Mouse (Mus musculus): ENCODE results near the gene Phlpp1. TPM values are rescaled to one million over a fixed set of nuclear protein-coding genes. Genes with fewer than 3 reads are reported as not detected.

Phlpp1 gene
- total RNA-seq, 1 experiment from 2014 or later: 5.3 TPM

DNA sequence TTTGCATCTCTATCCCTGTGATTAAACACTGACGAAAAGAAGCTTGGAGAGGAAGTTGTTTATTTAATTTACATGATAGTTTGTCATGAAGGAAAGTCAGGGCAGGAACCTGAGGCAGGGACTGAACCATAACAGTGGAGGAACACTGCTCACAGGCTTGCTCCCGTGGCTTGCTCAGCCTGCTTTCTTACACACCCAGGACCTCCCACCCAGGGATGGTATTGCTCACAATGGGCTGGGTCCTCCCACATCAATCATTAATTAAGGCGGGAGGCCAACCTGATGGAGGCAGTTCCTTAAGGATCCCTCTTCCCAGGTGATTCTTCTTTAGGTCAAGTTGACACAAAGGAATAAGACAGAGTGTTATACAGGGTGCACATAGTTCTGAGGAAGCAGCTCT is 19.1 kb downstream of the Phlpp1 start:
- no peak for ATAC-seq (replicated peaks; ENCODE audit: low read depth, poor library complexity, severe bottlenecking)

DNA sequence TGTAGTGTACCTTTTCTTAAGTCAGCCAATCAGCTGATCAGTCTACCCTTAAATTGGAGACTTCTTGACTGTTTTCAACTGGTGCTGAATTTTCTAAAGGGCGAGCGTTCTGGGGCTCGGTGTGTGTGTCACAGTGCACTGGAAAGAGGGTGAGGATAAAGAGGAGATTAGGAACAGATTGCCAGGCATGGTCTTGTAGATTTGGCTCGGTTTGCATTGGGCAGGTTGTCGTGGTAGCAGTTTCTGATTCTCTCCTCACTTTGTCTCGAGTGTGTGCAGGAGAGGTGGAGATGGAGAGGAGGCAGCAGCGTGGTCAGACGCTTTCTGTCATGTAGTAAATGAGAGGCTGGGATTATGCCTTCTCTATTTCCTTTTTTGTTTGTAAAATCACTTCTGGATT is 20.3 kb downstream of the Phlpp1 start:
- ATAC-seq (replicated peaks; ENCODE audit: low read depth, poor library complexity, severe bottlenecking): no peak

DNA sequence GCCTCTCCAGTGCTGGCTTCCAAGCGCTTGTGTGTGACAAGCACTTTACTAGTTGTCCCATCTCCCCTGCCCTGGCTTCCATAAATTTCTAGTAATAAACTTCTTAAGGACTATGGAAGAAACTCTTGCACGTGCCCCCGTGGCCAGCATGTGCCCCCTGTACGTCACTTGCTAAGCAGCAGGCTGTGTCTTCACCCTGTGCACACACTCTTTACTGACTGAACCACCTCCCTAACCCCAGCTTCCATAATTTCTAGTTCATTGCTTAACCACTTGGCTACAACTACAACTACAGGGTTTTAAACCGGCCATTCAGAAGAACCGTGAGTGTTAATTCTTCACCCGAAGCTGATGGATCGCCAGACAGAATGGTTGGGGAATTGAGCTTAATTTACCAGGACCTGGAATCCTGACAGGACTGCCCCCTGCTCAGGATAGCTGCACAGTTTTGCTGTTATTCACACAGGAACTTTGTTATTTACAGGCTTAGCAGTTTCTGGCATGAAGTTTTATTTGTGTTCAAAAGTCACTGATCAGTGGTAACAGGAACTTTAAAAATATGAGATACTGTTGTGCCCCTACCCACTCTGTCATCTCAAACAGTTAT is 21.4 kb downstream of the Phlpp1 start:
- no peak for ATAC-seq (replicated peaks; ENCODE audit: low read depth, poor library complexity, severe bottlenecking)

DNA sequence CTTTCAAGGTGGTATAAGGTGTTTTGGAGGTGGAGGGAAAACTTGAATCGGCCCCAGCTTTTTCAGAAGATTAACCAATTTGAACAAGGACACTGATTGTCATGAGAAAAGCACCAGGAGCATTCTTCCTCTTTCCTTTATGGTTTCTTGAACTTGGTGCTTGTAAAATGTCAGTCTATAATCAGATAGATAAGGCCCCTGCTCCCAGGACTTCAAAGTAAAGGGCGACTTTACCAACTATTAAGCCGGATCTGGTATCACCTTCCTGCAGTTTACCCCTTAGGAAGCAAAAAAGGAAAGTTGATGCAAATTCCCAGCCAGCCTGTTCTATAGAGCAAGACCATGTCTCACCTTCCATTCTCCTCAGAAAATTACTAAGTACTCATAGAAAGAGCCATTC is 21.9 kb downstream of the Phlpp1 start:
- no peak for ATAC-seq (replicated peaks; ENCODE audit: low read depth, poor library complexity, severe bottlenecking)

DNA sequence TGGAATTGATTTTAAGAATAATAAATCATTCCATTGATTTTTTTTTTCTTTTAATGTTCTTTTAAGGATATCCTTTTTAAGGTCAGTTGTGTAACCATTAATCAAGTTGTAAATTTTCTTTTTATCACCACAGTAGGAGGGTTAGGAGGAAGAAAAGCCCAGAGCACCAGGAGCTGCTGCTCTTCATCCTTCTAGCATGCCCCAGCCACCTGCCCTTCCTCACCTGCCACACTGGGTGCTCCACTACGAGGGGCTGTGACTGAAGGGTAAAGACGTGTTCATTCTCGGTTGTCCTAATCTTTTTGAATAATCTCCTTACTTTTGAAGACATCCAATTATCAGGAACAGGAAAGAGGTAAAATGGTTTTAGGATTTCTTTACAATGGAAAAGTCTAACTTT is 22.7 kb downstream of the Phlpp1 start:
- ATAC-seq (replicated peaks; ENCODE audit: low read depth, poor library complexity, severe bottlenecking): no peak

DNA sequence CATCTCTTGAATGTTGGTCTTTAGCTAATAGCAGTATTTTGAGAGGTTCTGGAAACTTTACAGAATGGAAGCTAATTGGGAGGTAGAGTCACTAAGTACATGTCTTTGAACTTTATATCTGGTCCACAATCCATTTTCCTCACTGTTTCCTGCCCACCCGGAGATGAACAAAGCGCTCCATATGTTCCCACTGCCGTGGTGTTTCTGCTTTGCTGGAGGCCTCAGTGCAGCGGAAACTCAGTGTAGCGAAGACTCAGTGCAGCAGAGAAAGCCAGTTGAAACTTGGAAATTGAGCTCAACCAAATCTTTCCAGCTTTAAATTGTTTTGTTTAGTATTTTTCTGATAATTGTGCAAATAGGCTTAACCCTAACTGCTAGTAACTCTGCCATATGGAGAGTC is 26.4 kb downstream of the Phlpp1 start:
- no peak for ATAC-seq (replicated peaks; ENCODE audit: low read depth, poor library complexity, severe bottlenecking)

DNA sequence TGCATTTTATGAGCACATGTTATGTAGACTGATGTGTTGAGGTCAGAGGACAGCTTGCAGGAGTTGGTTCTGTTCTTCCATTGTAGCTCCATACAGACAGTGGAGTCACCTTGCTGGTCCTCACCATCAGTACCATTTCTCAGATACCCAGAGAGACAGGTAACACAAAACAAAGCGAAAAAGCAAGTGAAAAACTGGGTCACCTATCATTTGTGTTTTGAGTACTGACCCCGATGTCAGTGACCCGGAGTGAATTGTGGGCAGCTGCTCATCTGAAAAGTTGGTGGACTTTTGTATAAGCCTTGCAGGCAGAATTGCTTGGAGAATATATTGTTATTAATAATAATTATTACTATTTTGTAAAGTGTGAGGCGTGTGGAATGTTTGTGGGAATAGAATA is 27.6 kb downstream of the Phlpp1 start:
- ATAC-seq (replicated peaks; ENCODE audit: low read depth, poor library complexity, severe bottlenecking): no peak

DNA sequence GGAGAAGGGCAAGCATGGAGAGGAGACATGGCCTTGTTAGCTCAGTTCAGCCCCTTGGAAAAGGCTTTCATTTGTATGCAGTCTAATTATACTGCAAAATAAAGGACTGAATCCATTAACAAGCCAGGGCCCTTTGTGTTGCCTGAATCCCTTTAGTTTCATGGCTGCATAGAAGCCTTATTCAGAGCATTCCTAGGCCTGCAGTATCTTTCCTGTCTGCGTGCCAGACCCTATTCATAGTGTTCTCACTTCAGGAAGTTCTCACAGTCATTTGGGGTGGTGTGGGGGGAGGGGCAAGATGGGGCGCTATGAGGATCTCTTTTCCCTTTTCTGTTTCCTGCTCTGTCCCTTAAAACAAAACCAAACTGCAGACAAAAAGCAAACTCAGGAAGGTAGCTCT is 28.1 kb downstream of the Phlpp1 start:
- ATAC-seq (replicated peaks; ENCODE audit: low read depth, poor library complexity, severe bottlenecking): peak; percentile 66

DNA sequence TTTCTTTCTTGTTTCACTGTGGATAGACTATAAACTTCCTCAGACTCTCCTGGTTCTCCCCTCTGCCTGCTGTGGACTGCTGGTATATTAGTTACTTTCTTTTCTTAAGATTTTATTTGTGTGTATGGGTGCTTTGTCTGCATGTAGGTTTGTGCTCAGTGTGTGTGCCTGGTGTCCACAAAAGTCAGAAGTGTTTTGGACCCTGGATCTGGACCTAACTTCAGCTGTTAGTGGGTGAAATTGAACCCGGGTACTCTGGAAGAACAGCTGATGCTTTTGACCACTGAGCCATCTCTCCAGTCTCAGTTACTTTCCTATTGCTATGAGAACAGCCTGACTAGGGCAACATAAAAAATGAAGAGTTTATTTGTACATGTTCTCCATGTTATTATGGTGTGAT is 29.5 kb downstream of the Phlpp1 start:
- no peak for ATAC-seq (replicated peaks; ENCODE audit: low read depth, poor library complexity, severe bottlenecking)

DNA sequence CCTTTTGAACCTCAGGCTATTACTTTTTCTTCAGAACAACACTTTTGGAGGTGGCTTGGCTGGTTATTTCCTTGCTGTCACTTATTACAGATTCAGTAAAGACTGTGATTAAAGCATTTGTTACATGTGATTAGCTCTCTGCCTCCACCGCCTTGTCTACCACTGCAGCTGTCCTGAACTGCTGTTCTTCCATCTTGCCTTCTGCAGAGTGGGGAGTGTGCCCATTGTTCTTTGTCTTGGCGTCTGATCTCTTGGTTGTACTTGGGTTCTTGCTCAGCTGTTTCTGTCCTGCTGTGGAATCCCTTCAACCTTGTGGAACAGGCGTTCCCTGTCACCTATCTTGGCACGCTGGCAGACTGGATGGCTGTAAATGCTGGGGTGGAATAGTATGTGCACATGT is 30.4 kb downstream of the Phlpp1 start:
- ATAC-seq (replicated peaks; ENCODE audit: low read depth, poor library complexity, severe bottlenecking): no peak

DNA sequence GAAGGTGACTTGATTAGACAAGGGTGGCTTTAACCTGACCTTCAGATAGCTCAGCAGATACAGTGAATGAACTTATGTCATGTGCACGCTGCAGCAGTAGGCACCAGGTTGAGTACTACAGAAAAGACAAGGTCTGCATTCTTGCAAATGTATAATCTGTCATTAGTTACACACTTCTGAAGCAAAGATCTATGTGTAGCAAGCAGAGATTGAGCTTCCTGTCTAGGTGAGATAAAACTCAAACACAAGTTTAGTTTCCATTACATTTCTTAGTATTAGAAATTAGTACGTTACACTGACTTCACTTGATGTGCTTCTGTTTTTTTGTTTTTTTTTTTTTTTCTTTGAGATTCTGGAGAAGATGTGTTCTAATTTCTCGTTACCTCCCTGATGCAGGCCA is 32.4 kb downstream of the Phlpp1 start:
- no peak for ATAC-seq (replicated peaks; ENCODE audit: low read depth, poor library complexity, severe bottlenecking)

DNA sequence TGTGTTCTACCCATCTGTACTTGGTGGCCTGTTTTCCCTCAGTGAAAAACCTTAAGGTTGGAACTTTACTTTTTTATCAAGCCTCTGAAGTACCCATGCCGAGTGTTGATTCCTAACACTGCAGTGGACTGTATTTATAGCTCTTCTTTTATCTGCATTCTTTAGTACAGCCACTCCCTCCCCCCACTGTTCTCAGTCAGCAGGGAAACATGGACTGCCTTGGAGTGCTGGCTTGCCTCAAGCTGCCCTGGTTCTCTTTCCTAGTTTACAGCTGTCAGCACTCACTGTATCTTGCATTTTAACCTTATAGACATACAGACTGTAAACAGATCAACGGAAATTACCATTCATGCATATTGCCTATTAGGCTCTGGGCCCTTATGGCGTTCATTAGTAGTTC is 32.8 kb downstream of the Phlpp1 start:
- no peak for ATAC-seq (replicated peaks; ENCODE audit: low read depth, poor library complexity, severe bottlenecking)

DNA sequence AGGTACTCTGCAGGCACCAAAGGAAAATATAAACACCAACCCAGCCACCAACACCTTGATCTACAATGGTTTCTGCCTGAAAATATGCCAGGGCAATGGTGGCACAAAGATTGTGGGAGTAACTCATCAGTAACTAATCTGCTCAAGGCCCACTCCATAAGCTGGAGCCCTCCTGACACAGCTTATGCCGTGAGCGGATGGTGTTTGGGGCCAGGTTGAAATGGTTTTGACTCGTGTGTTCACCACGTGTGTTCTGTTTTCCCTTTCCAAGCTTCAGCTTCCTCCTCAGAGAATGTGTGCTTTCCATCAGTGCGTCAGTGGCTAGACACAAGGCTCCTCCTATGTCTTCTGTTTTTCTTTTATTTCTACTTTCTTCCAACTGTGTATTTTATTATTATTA is 37.0 kb downstream of the Phlpp1 start:
- no peak for ATAC-seq (replicated peaks; ENCODE audit: low read depth, poor library complexity, severe bottlenecking)

DNA sequence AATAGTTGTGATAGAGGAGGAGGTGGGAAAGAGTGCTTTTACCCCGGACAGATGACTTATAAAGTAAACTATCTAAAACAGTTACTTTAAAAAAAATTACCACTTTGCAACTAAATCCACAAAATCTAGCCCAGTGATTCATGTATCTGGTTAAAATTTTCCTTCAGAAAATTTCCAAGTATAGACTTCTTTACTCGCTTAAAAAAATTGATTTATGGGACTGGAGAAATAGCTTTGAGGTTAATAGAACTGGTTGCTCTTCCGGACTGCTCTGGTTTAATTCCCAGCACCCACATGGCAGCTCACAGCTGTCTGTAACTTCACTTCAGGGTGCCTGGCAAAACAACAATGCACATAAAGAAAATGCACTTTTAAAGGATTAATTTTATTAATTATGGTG is 38.9 kb downstream of the Phlpp1 start:
- no peak for ATAC-seq (replicated peaks; ENCODE audit: low read depth, poor library complexity, severe bottlenecking)

DNA sequence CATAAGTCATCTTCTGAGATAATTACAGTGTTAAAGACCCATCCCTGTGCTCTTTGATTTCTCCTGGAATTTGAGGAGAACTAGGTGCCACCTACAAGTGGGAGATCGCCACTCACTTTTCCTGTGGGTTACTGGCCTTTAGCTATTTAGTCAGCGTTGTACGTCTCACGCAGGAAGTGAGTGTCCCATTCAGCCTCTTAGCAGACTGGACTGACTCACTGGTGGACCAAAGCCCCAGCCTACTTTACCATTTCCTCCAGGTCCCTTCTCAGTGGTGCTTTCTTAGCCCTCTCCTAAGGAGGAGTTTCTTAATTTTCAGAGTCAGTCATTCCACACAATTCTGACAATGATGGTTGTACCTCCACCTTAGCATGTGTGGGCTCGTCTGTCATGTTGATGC is 39.6 kb downstream of the Phlpp1 start:
- no peak for ATAC-seq (replicated peaks; ENCODE audit: low read depth, poor library complexity, severe bottlenecking)

DNA sequence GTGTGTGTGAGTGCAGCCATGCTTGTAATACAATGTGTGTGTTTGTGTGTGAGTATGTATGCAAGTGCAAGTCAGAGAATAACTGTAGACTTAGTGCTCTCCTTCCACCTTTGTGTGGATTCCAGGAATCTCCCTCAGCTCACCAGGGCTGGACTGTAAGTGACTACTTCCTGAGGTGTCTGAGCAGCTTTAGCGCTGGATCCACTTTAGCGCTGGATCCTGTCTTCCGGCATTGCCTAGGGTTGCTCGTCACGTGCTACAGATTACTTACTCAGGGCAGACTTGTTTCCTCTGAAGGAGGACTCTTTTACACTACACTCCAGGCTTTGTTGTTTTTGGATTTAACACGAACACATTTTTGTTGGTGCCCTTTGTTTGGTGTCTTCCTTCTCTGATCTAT is 48.9 kb downstream of the Phlpp1 start:
- ATAC-seq (replicated peaks; ENCODE audit: low read depth, poor library complexity, severe bottlenecking): no peak

DNA sequence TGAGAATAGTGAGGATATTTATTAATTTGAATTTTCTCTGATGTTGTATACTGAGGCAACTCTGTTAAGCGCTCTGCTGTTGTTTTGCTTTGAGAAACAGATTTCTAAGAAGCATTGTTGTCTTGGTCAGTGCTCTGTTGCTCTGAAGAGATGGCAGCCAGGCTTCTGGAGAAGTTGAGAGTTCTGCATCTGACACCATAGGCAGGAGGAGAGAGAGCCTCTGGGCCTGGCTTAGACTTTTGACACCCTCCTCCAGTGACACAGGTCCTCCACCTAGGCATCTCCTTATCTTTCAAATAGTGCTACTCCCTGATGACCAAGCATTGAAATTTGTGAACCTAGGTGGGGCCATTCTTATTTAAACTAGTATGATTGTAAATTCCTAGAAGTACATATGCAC is 49.8 kb downstream of the Phlpp1 start:
- ATAC-seq (replicated peaks; ENCODE audit: low read depth, poor library complexity, severe bottlenecking): no peak

DNA sequence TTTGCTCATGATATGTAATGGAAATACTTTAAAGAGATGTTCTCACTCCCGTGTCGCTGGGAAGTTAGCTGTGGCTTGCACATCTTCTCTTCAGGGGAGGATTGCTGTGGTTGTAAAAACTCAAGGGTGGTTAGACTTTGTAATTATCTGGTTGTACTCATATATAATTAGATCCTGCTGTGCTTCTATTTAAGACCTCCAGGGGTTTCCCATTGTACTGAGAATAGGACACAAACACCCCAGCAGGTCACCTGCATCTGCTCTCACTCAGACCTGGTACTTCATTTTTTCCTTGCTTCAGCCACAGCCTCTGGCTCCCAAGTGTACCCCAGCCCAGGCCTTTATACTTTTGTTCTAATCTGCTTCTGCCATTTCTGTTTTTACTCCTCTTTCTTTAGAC is 50.4 kb downstream of the Phlpp1 start:
- ATAC-seq (replicated peaks; ENCODE audit: low read depth, poor library complexity, severe bottlenecking): no peak

DNA sequence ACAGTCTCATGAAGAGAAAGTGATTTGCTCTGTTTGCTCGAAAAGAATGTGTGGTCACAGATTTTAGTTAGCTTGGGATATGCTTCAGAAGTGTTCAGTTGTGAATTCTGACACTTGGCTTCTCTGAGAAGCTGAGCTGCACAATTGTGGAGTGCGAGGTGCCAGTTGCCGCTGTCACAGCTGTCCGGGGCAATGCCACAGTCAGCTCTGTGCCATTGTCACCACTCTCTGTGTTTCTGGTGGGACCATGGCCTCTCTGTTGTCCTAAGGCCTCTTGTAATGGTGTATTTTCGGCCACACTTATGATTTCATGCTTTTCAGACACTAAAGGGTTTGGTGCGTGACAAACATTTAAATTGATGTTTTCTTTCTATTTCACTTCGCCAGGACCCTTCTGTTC is 55.1 kb downstream of the Phlpp1 start:
- ATAC-seq (replicated peaks; ENCODE audit: low read depth, poor library complexity, severe bottlenecking): no peak

DNA sequence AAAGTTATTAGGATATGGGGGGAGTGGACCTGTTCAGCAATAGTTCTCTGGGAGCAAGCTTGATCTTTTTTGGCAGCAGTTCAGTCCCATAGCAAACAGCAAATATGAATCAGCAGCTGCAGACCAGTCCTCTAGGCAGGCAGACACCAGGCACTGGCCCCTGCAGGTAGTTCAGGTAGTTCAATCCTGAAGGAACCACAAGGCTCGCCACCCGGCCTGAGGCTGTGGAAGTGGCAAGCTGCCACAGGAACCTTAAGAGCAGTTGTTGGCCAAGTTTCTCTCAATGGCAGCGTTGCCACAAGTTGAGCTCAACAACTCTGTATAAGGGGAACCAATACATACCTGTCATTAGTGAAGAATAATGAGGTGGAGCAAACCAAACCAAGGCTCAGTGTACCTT is 58.8 kb downstream of the Phlpp1 start:
- ATAC-seq (replicated peaks; ENCODE audit: low read depth, poor library complexity, severe bottlenecking): no peak

DNA sequence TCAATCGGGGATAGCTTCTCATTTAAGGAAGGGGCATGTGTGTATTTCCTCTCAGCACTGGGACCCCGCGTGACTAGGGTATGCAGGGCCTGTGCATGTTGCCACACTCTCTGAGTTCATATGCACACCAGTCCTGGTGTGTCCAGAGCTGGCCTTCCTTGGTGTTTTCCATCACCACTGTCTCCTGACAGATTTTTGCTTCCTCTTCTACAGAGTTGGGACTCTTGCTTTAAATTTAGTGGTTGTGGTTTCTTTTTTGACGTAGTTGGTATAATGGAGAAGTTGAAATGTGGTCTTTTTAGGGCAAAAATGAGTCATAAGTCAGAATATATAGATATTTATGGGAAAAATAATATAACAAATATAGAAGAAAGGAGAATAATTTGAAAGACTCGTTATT is 59.8 kb downstream of the Phlpp1 start:
- ATAC-seq (replicated peaks; ENCODE audit: low read depth, poor library complexity, severe bottlenecking): peak; percentile 97

DNA sequence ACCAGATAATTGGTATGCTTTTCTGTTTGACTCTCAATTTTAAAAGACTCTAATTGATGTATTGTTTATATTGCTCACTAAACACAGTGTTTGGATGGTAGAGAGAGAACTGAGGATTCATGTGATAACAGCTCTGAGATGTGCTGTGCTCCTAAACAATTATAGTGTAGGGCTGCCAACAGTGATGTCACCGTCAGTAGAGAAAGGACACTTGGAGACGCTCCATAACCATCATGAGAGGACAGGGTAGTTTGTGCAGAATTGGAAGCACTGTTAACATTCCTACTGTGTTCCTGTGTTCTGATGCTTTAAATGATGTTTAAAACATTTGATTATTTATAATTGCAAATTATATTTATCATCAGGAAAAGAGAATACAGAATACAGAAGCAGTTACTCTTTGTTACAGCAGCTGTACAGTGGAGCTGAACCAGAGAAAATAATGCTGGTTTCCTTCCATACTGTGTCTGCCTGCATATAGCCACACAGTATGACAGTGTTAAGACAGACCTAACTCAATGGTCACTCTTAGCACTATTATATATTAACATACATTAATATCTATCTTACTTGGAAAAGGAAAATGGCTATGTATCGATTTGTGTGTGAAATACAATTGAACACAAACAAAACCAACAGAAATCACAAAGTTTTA is 60.4 kb downstream of the Phlpp1 start:
- 0 out of 2 replicates have a peak, but pooled peaks have one; percentile 12 for ATAC-seq (replicated peaks; ENCODE audit: low read depth, poor library complexity, severe bottlenecking)

Measured in common myeloid progenitor, adult 5-6 weeks (primary cell).